Mouse (Mus musculus): Measurements from ENCODE around the gene Aldoc. TPM values are rescaled to one million over a fixed set of nuclear protein-coding genes. Genes with fewer than 3 reads are reported as not detected.

The Aldoc gene
- polyA plus RNA-seq, 1 experiment from 2014 or later: 10.2 TPM

- Histone ChIP-seq H3K27me3 (ENCODE audit: insufficient read depth, low read length) (no peaks in the 10 kb centered on the region), H3K4me1 (ENCODE audit: insufficient read depth, low read length) (peaks cover 37% of the 10 kb centered on the region), H3K27ac (ENCODE audit: low read length) (no peak overlapping the region), H3K9me3 (ENCODE audit: low read length) (no peaks in the 10 kb centered on the region), H3K36me3 (ENCODE audit: insufficient read depth, low read length) (peaks cover 7% of the 10 kb centered on the region; the same call in 1 of the 2 replicates), H3K4me2 (replicated peaks; ENCODE audit: low read depth, low read length) (no peak overlapping the region), H3K9ac (replicated peaks; ENCODE audit: low read length) (peak overlapping the region; percentile 23), H3K4me3 (ENCODE audit: low read length) (no peak overlapping the region)
- no peak for ATAC-seq (ENCODE audit: low FRiP score, low TSS enrichment)
- WGBS: 84% methylated on average over 6 of the region's 6 CpGs
Measured at GRCm38 (mm10) chr11:78346326-78347069, 23.7 kb downstream of the Aldoc start.

GRCm38 (mm10) chr11:78347070-78347754, 24.4 kb downstream of the Aldoc start:
- Histone ChIP-seq H3K9ac (replicated peaks; ENCODE audit: low read length) (no peak overlapping the region), H3K27ac (ENCODE audit: low read length) (no peak overlapping the region), H3K9me3 (ENCODE audit: low read length) (no peaks in the 10 kb centered on the region), H3K4me2 (replicated peaks; ENCODE audit: low read depth, low read length) (no peak overlapping the region), H3K4me3 (ENCODE audit: low read length) (no peak overlapping the region), H3K36me3 (ENCODE audit: insufficient read depth, low read length) (peaks cover 7% of the 10 kb centered on the region; the same call in 1 of the 2 replicates), H3K4me1 (ENCODE audit: insufficient read depth, low read length) (peaks cover 37% of the 10 kb centered on the region), H3K27me3 (ENCODE audit: insufficient read depth, low read length) (no peaks in the 10 kb centered on the region)
- 84% methylated on average over 10 of the region's 10 CpGs for WGBS
- no peak for ATAC-seq (ENCODE audit: low FRiP score, low TSS enrichment)

DNA sequence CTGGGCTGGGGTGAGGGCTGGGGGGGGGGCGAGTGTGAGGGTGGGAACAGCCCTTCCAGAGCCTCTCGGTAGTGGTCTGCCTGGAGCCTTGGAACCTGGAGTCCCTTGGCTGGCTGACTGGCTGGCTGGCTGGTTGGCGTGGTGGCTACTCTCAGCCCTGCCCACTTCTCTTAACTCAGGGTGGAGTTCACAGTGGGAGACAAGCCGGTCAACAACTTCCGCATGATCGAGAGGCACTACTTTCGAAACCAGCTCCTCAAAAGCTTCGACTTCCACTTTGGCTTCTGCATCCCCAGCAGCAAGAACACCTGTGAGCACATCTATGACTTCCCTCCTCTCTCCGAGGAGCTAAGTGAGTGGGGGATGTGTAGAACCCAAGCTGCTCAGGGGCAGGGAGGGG, 25.1 kb downstream of the Aldoc start:
- 74% methylated on average over 9 of the region's 9 CpGs for WGBS

GRCm38 (mm10) chr11:78348474-78348873, 25.7 kb downstream of the Aldoc start:
- Histone ChIP-seq H3K9me3 (ENCODE audit: low read length) (no peaks in the 10 kb centered on the region), H3K36me3 (ENCODE audit: insufficient read depth, low read length) (peaks cover 7% of the 10 kb centered on the region; the same call in 1 of the 2 replicates), H3K4me3 (ENCODE audit: low read length) (no peak overlapping the region), H3K27me3 (ENCODE audit: insufficient read depth, low read length) (no peaks in the 10 kb centered on the region), H3K9ac (replicated peaks; ENCODE audit: low read length) (no peak overlapping the region), H3K27ac (ENCODE audit: low read length) (no peak overlapping the region), H3K4me2 (replicated peaks; ENCODE audit: low read depth, low read length) (no peak overlapping the region), H3K4me1 (ENCODE audit: insufficient read depth, low read length) (peaks cover 33% of the 10 kb centered on the region)
- ATAC-seq (ENCODE audit: low FRiP score, low TSS enrichment): no peak
- 49% methylated on average over 7 of the region's 7 CpGs for WGBS

More for the DNA sequence above, 25.1 kb downstream of the Aldoc start:
- Histone ChIP-seq H3K4me2 (replicated peaks; ENCODE audit: low read depth, low read length) (no peak overlapping the region), H3K27me3 (ENCODE audit: insufficient read depth, low read length) (no peaks in the 10 kb centered on the region), H3K9me3 (ENCODE audit: low read length) (no peaks in the 10 kb centered on the region), H3K27ac (ENCODE audit: low read length) (no peak overlapping the region), H3K4me3 (ENCODE audit: low read length) (no peak overlapping the region), H3K36me3 (ENCODE audit: insufficient read depth, low read length) (peaks cover 7% of the 10 kb centered on the region; the same call in 1 of the 2 replicates), H3K4me1 (ENCODE audit: insufficient read depth, low read length) (peaks cover 36% of the 10 kb centered on the region), H3K9ac (replicated peaks; ENCODE audit: low read length) (no peak overlapping the region)
- ATAC-seq (ENCODE audit: low FRiP score, low TSS enrichment): no peak

GRCm38 (mm10) chr11:78349441-78350358, 26.9 kb downstream of the Aldoc start:
- no peak overlapping the region; the same call in 1 of the 2 replicates for H3K9ac ChIP-seq (replicated peaks; ENCODE audit: low read length)
- no peak overlapping the region for H3K4me2 ChIP-seq (replicated peaks; ENCODE audit: low read depth, low read length)
- 67% methylated on average over 4 of the region's 4 CpGs for WGBS
- H3K9me3 ChIP-seq (ENCODE audit: low read length): no peaks in the 10 kb centered on the region
- no peak for ATAC-seq (ENCODE audit: low FRiP score, low TSS enrichment)
- H3K4me1 ChIP-seq (ENCODE audit: insufficient read depth, low read length): peaks cover 25% of the 10 kb centered on the region
- H3K36me3 ChIP-seq (ENCODE audit: insufficient read depth, low read length): peaks cover 7% of the 10 kb centered on the region; the same call in 1 of the 2 replicates
- no peak overlapping the region; the same call in 1 of the 2 replicates for H3K27ac ChIP-seq (ENCODE audit: low read length)
- no peak overlapping the region for H3K4me3 ChIP-seq (ENCODE audit: low read length)
- H3K27me3 ChIP-seq (ENCODE audit: insufficient read depth, low read length): no peaks in the 10 kb centered on the region

GRCm38 (mm10) chr11:78353081-78353480, 30.3 kb downstream of the Aldoc start:
- 83% methylated on average over 1 of the region's 1 CpGs for WGBS
- ATAC-seq (ENCODE audit: low FRiP score, low TSS enrichment): no peak
- Histone ChIP-seq H3K9me3 (ENCODE audit: low read length) (no peaks in the 10 kb centered on the region), H3K36me3 (ENCODE audit: insufficient read depth, low read length) (peaks cover 7% of the 10 kb centered on the region; the same call in 1 of the 2 replicates), H3K4me2 (replicated peaks; ENCODE audit: low read depth, low read length) (no peak overlapping the region), H3K4me3 (ENCODE audit: low read length) (no peak overlapping the region), H3K27ac (ENCODE audit: low read length) (no peak overlapping the region), H3K4me1 (ENCODE audit: insufficient read depth, low read length) (peaks cover 6% of the 10 kb centered on the region; the same call in 1 of the 2 replicates), H3K27me3 (ENCODE audit: insufficient read depth, low read length) (no peaks in the 10 kb centered on the region), H3K9ac (replicated peaks; ENCODE audit: low read length) (no peak overlapping the region)

DNA sequence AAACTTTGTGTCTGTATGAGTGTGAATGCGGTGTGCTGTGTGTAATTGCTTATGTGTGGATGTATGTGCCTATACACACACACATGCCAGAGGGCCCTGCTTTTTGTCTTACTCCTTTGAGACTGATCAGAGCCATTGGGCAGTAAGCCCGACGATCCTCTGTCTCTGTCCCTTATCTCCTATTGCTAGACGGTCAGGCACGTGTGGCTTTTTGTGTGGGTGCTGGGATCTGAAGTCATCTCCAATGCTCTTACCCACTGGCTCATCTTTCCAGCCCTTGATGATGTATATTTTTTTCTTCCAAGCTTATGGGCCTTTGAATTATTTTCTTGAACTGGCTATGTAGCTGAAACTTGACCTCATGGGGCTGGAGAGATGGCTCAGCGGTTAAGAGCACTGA, 32.1 kb downstream of the Aldoc start:
- peaks cover 2% of the 10 kb centered on the region; the same call in 1 of the 2 replicates for H3K4me1 ChIP-seq (ENCODE audit: insufficient read depth, low read length)
- no peaks in the 10 kb centered on the region for H3K36me3 ChIP-seq (ENCODE audit: insufficient read depth, low read length)
- no peaks in the 10 kb centered on the region for H3K9me3 ChIP-seq (ENCODE audit: low read length)
- 86% methylated on average over 6 of the region's 6 CpGs for WGBS
- no peak overlapping the region for H3K4me3 ChIP-seq (ENCODE audit: low read length)
- no peaks in the 10 kb centered on the region for H3K27me3 ChIP-seq (ENCODE audit: insufficient read depth, low read length)
- H3K4me2 ChIP-seq (replicated peaks; ENCODE audit: low read depth, low read length): no peak overlapping the region
- H3K9ac ChIP-seq (replicated peaks; ENCODE audit: low read length): no peak overlapping the region
- no peak overlapping the region for H3K27ac ChIP-seq (ENCODE audit: low read length)
- no peak for ATAC-seq (ENCODE audit: low FRiP score, low TSS enrichment)

- ATAC-seq (ENCODE audit: low FRiP score, low TSS enrichment): no peak
- no peaks in the 10 kb centered on the region for H3K36me3 ChIP-seq (ENCODE audit: insufficient read depth, low read length)
- H3K9me3 ChIP-seq (ENCODE audit: low read length): no peaks in the 10 kb centered on the region
- 33% methylated on average over 4 of the region's 4 CpGs for WGBS
- H3K4me3 ChIP-seq (ENCODE audit: low read length): no peak overlapping the region
- no peaks in the 10 kb centered on the region for H3K27me3 ChIP-seq (ENCODE audit: insufficient read depth, low read length)
- H3K4me2 ChIP-seq (replicated peaks; ENCODE audit: low read depth, low read length): no peak overlapping the region
- H3K9ac ChIP-seq (replicated peaks; ENCODE audit: low read length): no peak overlapping the region
- H3K4me1 ChIP-seq (ENCODE audit: insufficient read depth, low read length): 0 out of 2 replicates have a peak, but pooled peaks cover 5% of the 10 kb centered on the region
- no peak overlapping the region for H3K27ac ChIP-seq (ENCODE audit: low read length)
Measured at GRCm38 (mm10) chr11:78355471-78356238, 32.9 kb downstream of the Aldoc start.
